Comparison of ENCODE assay signal across 15 mouse cellular contexts in the genomic region with DNA sequence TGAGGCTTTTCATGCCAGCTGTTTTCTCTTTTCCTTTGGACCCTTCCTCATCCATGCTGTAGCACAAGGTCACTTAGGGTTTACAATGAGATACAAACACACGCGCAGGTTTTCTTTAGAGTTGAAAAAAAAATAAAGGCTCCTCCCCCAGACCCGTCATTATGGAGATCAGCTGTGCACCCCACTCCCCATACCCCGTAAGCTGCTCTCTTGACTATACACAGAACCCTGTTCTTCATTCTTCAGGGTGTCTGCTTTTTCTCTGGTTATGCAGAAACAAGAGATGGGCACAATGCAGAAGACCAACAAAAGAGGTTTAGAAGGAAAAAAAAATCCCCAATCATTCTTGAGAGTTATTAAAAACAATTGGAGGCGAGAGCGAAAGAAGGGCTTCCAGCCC. TPM values are rescaled to one million over a fixed set of nuclear protein-coding genes. Genes with fewer than 3 reads are reported as not detected.
A peak's percentile ranks its signal among the peaks of the same experiment; 100 is the strongest.
DNase-seq lines count a peak whose midpoint lies in the region; ATAC-seq and TF ChIP-seq lines count a peak whose summit lies in the region.
"Had no signal": no experiment of that assay in that cellular context is flagged by ENCODE, and none has a peak within 500 bp of the region (broad histone marks: within the 10 kb centered on the region; RNA-seq: fewer than 3 reads in every experiment).

No protein-coding gene starts in this region.

- no peaks in the 10 kb centered on the region for H3K9me3 ChIP-seq in heart, embryonic 10.5 days
- no peaks in the 10 kb centered on the region for H3K9me3 ChIP-seq in neural tube, embryonic 13.5 days
- no peaks in the 10 kb centered on the region for H3K9me3 ChIP-seq in neural tube, embryonic 15.5 days (replicated peaks)
- no peaks in the 10 kb centered on the region for H3K9me3 ChIP-seq in hindbrain, embryonic 13.5 days
- no peaks in the 10 kb centered on the region for H3K9me3 ChIP-seq in midbrain, embryonic 15.5 days
- H3K9me3 ChIP-seq: hindbrain, embryonic 15.5 days; kidney, embryonic 15.5 days; limb, embryonic 12.5 days had no signal

- H3K27me3 ChIP-seq in heart, adult 2 months (ENCODE audit: control insufficient read depth, insufficient read depth, low read length): no peaks in the 10 kb centered on the region
- peaks cover 22% of the 10 kb centered on the region for H3K27me3 ChIP-seq in heart, embryonic 10.5 days (ENCODE audit: insufficient read depth, poor library complexity, severe bottlenecking)
- H3K27me3 ChIP-seq in neural tube, embryonic 13.5 days: no peaks in the 10 kb centered on the region; the same call in 1 of the 2 replicates
- H3K27me3 ChIP-seq in neural tube, embryonic 15.5 days (replicated peaks): peaks cover 5% of the 10 kb centered on the region; the same call in 1 of the 2 replicates
- peaks cover 18% of the 10 kb centered on the region for H3K27me3 ChIP-seq in hindbrain, embryonic 13.5 days
- peaks cover 4% of the 10 kb centered on the region; the same call in 1 of the 2 replicates for H3K27me3 ChIP-seq in midbrain, embryonic 15.5 days (replicated peaks)
- H3K27me3 ChIP-seq: CH12.LX had no signal

- no peak for DNase-seq in heart, adult 2 months
- no peak for DNase-seq in heart, embryonic 10.5 days (ENCODE audit: low spot score)
- no peak for DNase-seq in right cerebral cortex, postnatal 10 days (ENCODE audit: low spot score in 2 of 2)
- no peak for DNase-seq in ovary, postnatal 36 days (ENCODE audit: low spot score)
- DNase-seq: right cerebral cortex, adult 18-20 months had no signal

- TF ChIP-seq EP300 in heart, adult 2 months (IDR thresholded peaks at IDR 0.05; ENCODE audit: insufficient read depth, low read depth, low read length): no peak

- no peak for ATAC-seq in neural tube, embryonic 13.5 days (ENCODE audit: low read depth)
- ATAC-seq in neural tube, embryonic 15.5 days (ENCODE audit: low FRiP score): no peak
- no peak for ATAC-seq in hindbrain, embryonic 13.5 days (ENCODE audit: low FRiP score)
- ATAC-seq in midbrain, embryonic 15.5 days (replicated peaks): no peak
- ATAC-seq: lung, postnatal 0 days had no signal

- intact Hi-C loops in heart, adult 2 months (cut with DNase I): loop anchor here (2.0 to 5.0 kb wide), 2 partner anchors 16 to 49 kb away; partner anchors contain the start of gene Zfp503

- H3K27ac ChIP-seq in heart, adult 2 months: peak overlapping the region; percentile 32
- H3K27ac ChIP-seq in heart, embryonic 10.5 days: no peak overlapping the region
- H3K27ac ChIP-seq in neural tube, embryonic 13.5 days (replicated peaks): no peak overlapping the region; the same call in 1 of the 2 replicates
- H3K27ac ChIP-seq in neural tube, embryonic 15.5 days (replicated peaks): no peak overlapping the region
- H3K27ac ChIP-seq in hindbrain, embryonic 13.5 days: no peak overlapping the region; the same call in 1 of the 2 replicates
- H3K27ac ChIP-seq in midbrain, embryonic 15.5 days: no peak overlapping the region
- H3K27ac ChIP-seq: hindbrain, embryonic 15.5 days; kidney, embryonic 15.5 days; limb, embryonic 12.5 days; liver, embryonic 14.5 days had no signal

- no peaks in the 10 kb centered on the region for H3K79me2 ChIP-seq in heart, adult 2 months (replicated peaks; ENCODE audit: control insufficient read depth, insufficient read depth, low read length)

- no peak for TF ChIP-seq CTCF in heart, adult 2 months (IDR thresholded peaks at IDR 0.05)

- H3K4me1 ChIP-seq in heart, adult 2 months (ENCODE audit: control insufficient read depth, insufficient read depth, low read length): peaks cover 1% of the 10 kb centered on the region; the same call in 1 of the 2 replicates
- H3K4me1 ChIP-seq in heart, embryonic 10.5 days: 0 out of 2 replicates have a peak, but pooled peaks cover 3% of the 10 kb centered on the region
- peaks cover 31% of the 10 kb centered on the region for H3K4me1 ChIP-seq in neural tube, embryonic 13.5 days (replicated peaks)
- peaks cover 31% of the 10 kb centered on the region for H3K4me1 ChIP-seq in neural tube, embryonic 15.5 days
- peaks cover 37% of the 10 kb centered on the region for H3K4me1 ChIP-seq in hindbrain, embryonic 13.5 days (replicated peaks)
- H3K4me1 ChIP-seq in midbrain, embryonic 15.5 days: peaks cover 30% of the 10 kb centered on the region

- no peak for TF ChIP-seq POLR2A in heart, adult 2 months (IDR thresholded peaks at IDR 0.05; ENCODE audit: insufficient read depth, low read depth, low read length)

- no peak overlapping the region for H3K9ac ChIP-seq in heart, adult 2 months (ENCODE audit: low read depth, low read length)
- no peak overlapping the region for H3K9ac ChIP-seq in neural tube, embryonic 13.5 days
- H3K9ac ChIP-seq in neural tube, embryonic 15.5 days (replicated peaks): no peak overlapping the region
- H3K9ac ChIP-seq in hindbrain, embryonic 13.5 days: no peak overlapping the region; the same call in 1 of the 2 replicates
- no peak overlapping the region for H3K9ac ChIP-seq in midbrain, embryonic 15.5 days
- H3K9ac ChIP-seq: hindbrain, embryonic 15.5 days; kidney, embryonic 15.5 days; limb, embryonic 12.5 days; liver, embryonic 14.5 days had no signal

- H3K4me3 ChIP-seq in heart, adult 2 months: no peak overlapping the region
- H3K4me3 ChIP-seq in heart, embryonic 10.5 days: no peak overlapping the region
- no peak overlapping the region for H3K4me3 ChIP-seq in neural tube, embryonic 13.5 days
- H3K4me3 ChIP-seq in neural tube, embryonic 15.5 days (replicated peaks): no peak overlapping the region
- H3K4me3 ChIP-seq in hindbrain, embryonic 13.5 days: no peak overlapping the region
- H3K4me3 ChIP-seq in midbrain, embryonic 15.5 days: no peak overlapping the region
- H3K4me3 ChIP-seq: hindbrain, embryonic 15.5 days; kidney, embryonic 15.5 days; limb, embryonic 12.5 days had no signal

- H3K4me2 ChIP-seq in neural tube, embryonic 13.5 days: 0 out of 2 replicates have a peak overlapping the region, but pooled peaks have one; percentile 4
- H3K4me2 ChIP-seq in neural tube, embryonic 15.5 days: no peak overlapping the region
- H3K4me2 ChIP-seq in hindbrain, embryonic 13.5 days: peak overlapping the region; percentile 13; the same call in 1 of the 2 replicates
- H3K4me2 ChIP-seq in midbrain, embryonic 15.5 days: peak overlapping the region; percentile 29; the same call in 1 of the 2 replicates
- H3K4me2 ChIP-seq: hindbrain, embryonic 15.5 days; kidney, embryonic 15.5 days; limb, embryonic 12.5 days had no signal

- 48% methylated on average over 6 of the region's 6 CpGs for WGBS in heart, adult 2 months
- 72% methylated on average over 6 of the region's 6 CpGs for WGBS in heart, embryonic 10.5 days
- 32% methylated on average over 6 of the region's 6 CpGs for WGBS in neural tube, embryonic 13.5 days
- WGBS in neural tube, embryonic 15.5 days: 42% methylated on average over 6 of the region's 6 CpGs
- 23% methylated on average over 6 of the region's 6 CpGs for WGBS in hindbrain, embryonic 13.5 days
- WGBS in midbrain, embryonic 15.5 days: 31% methylated on average over 6 of the region's 6 CpGs

- H3K36me3 ChIP-seq in heart, adult 2 months (ENCODE audit: control insufficient read depth, insufficient read depth, low read length): no peaks in the 10 kb centered on the region
- no peaks in the 10 kb centered on the region for H3K36me3 ChIP-seq in heart, embryonic 10.5 days
- H3K36me3 ChIP-seq in neural tube, embryonic 13.5 days: no peaks in the 10 kb centered on the region
- H3K36me3 ChIP-seq in neural tube, embryonic 15.5 days: no peaks in the 10 kb centered on the region
- no peaks in the 10 kb centered on the region for H3K36me3 ChIP-seq in hindbrain, embryonic 13.5 days
- H3K36me3 ChIP-seq in midbrain, embryonic 15.5 days (replicated peaks): no peaks in the 10 kb centered on the region
- H3K36me3 ChIP-seq: hindbrain, embryonic 15.5 days; kidney, embryonic 15.5 days; limb, embryonic 12.5 days had no signal

RNA-seq across cellular contexts. Expression of gene Lrmda, which starts 16.8 kb away (rescaled TPM):
- 1 to 10 TPM; 1.0 to 1.1 TPM for total RNA-seq in heart, adult 2 months (2021)
- polyA plus RNA-seq in heart, adult 2 months (2012; rRNA removed): 0.43 and 0.44 TPM in 2 replicates
- polyA plus RNA-seq in heart, embryonic 10.5 days (2016; fragmentation: Nextera tagmentation; extraction: Ambion mirVana): 0.60 and 1.1 TPM in 2 replicates
- polyA plus RNA-seq in neural tube, embryonic 13.5 days (2015; fragmentation: Nextera tagmentation; extraction: Ambion mirVana): 0.54 TPM in 1 of 2 replicates, not detected in the other
- polyA plus RNA-seq in neural tube, embryonic 15.5 days (2015; fragmentation: Nextera tagmentation; extraction: Ambion mirVana): 0.49 and 0.68 TPM in 2 replicates
- 0.16 TPM in 1 of 2 replicates, not detected in the other for polyA plus RNA-seq in hindbrain, embryonic 13.5 days (2015; fragmentation: Nextera tagmentation; extraction: Ambion mirVana)
- 0.31 and 0.32 TPM in 2 replicates for polyA plus RNA-seq in midbrain, embryonic 15.5 days (2015; fragmentation: Nextera tagmentation; extraction: Ambion mirVana)

RNA-seq across cellular contexts. Expression of gene Zfp503, which starts 46.9 kb away (rescaled TPM):
- total RNA-seq in heart, adult 2 months (2021): 1 to 10 TPM; 1.4 to 1.5 TPM
- 0.88 and 1.5 TPM in 2 replicates for polyA plus RNA-seq in heart, adult 2 months (2012; rRNA removed)
- polyA plus RNA-seq in heart, embryonic 10.5 days (2016; fragmentation: Nextera tagmentation; extraction: Ambion mirVana): 3.2 and 13.4 TPM in 2 replicates
- 16.9 and 20.4 TPM in 2 replicates for polyA plus RNA-seq in neural tube, embryonic 13.5 days (2015; fragmentation: Nextera tagmentation; extraction: Ambion mirVana)
- 12.7 and 12.9 TPM in 2 replicates for polyA plus RNA-seq in neural tube, embryonic 15.5 days (2015; fragmentation: Nextera tagmentation; extraction: Ambion mirVana)
- 16.1 and 16.8 TPM in 2 replicates for polyA plus RNA-seq in hindbrain, embryonic 13.5 days (2015; fragmentation: Nextera tagmentation; extraction: Ambion mirVana)
- 5.8 and 5.9 TPM in 2 replicates for polyA plus RNA-seq in midbrain, embryonic 15.5 days (2015; fragmentation: Nextera tagmentation; extraction: Ambion mirVana)
- total RNA-seq: CH12.LX had no signal
